Mouse (Mus musculus): ENCODE data around the gene Ccdc85c. TPM values are rescaled to one million over a fixed set of nuclear protein-coding genes. Genes with fewer than 3 reads are reported as not detected.

Gene Ccdc85c
- polyA plus RNA-seq, 1 experiment from 2014 or later: 17.7 TPM

DNA sequence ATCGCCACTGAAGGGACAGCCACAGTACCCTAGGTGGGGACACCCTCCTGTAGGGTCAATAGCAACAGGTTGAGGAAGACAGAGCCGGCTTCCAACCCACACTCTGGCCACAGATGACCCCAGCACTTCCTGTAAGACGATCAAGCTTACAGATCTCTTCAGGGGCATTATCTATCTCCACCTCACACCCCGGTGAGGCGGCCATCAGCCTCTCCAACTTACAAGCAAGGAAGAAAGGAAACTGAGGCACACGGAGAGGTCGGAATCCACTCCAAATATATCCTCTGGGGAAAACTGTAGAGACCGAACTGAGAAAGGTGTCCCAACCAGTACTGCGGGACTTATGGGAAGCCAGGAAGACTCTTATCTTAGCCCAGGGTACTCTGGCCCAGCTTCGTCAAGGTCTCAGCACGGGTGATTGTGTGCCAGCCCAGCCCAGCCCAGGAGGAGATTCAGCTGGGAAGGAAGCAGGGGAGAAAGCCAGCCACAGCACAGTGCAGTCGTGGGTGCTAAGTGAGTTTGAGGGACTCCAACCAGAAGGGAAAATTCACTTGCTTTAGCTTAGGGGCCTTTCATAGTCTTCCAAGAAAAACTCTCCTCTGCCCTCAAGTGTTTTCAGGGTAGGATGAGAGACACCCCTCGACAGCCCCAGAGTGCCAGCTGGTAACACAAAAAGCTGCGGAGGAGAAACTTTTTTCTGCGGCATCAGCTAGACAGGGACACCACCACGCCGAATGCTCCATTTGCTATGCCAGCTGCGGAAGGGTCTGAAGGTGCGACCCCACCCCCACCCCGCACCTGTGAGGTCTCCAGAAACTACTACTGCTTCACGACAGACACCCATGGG, 1.5 kb downstream of the Ccdc85c start:
- 4% methylated on average over 21 of the region's 21 CpGs for WGBS
- peak overlapping the region; percentile 88 for H3K4me3 ChIP-seq

DNA sequence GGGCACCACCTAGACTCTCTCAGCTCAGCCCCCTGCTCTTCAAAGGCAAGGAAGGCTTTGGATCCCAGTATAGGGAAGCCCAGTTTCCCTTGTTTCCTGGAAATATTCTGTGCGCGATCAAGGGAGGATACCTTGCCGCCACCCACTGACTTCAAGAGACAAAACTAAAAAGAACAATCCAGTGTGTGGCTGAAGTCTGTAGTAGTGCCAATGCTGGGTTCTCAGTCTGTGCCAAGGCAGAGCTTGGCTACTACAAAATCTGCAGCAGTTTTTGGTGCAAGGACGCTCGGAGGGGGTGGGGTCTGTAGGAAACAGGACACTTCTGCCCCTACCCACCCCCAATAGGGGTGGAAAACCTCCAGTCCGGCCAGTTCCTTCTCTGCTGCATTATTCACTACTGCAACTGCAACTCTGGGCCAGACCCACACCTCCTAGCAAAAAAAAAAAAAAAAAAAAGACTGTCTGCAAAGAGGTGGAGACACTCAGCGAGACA, 3.0 kb downstream of the Ccdc85c start:
- no peak for ATAC-seq (ENCODE audit: low FRiP score)
- H3K9me3 ChIP-seq: no peaks in the 10 kb centered on the region
- peaks cover 82% of the 10 kb centered on the region for H3K4me1 ChIP-seq (replicated peaks)
- peak overlapping the region; percentile 81 for H3K4me2 ChIP-seq
- H3K4me3 ChIP-seq: peak overlapping the region; percentile 88
- H3K27me3 ChIP-seq: no peaks in the 10 kb centered on the region
- no peaks in the 10 kb centered on the region for H3K36me3 ChIP-seq
- H3K9ac ChIP-seq: peak overlapping the region; percentile 94
- 45% methylated on average over 7 of the region's 7 CpGs for WGBS
- H3K27ac ChIP-seq: 0 out of 2 replicates have a peak overlapping the region, but pooled peaks have one; percentile 48

More for the DNA sequence above, 1.5 kb downstream of the Ccdc85c start:
- Histone ChIP-seq H3K27ac (peak overlapping the region; percentile 94), H3K9ac (peak overlapping the region; percentile 94), H3K4me1 (replicated peaks) (peaks cover 85% of the 10 kb centered on the region), H3K4me2 (peak overlapping the region; percentile 81), H3K9me3 (no peaks in the 10 kb centered on the region), H3K27me3 (no peaks in the 10 kb centered on the region), H3K36me3 (no peaks in the 10 kb centered on the region)
- ATAC-seq (ENCODE audit: low FRiP score): no peak

DNA sequence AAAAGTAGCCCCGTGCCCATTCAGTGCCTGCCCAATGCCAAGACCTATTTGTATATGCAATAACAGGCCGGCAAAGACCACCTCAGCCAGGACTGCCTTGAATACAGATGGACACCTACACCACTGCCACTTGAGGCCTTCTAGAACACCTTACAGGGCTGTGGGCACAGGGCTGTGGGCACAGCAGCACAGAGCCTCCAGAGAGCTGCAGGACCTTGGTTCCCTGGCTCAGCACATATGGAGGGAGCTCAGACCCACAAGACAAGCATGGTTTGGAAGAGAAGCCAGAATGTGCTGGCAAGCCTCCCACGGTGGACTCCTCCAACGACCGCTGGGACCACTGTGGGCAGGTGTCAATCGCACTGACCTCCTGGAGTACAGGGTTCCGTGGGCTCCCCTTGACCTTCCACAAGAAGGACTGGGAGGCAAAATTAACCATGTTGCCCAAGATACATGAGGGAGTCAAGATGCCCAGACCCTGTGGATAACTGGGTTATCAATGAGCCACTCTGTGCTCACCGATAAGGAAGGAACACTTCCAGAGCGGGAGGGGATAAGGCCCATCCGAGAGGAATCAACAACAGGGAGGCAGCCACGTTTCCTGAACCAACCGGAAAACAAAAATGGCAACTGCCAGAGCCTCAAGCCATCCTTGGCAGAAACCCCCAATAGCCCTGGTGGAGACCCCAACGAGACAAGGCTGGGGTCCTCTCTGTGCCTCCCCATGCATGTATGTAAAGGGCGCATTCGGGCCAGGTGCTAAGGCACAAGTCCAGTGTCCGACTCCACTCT, 3.7 kb downstream of the Ccdc85c start:
- no peak for ATAC-seq (ENCODE audit: low FRiP score)
- H3K27ac ChIP-seq: 0 out of 2 replicates have a peak overlapping the region, but pooled peaks have one; percentile 48
- no peaks in the 10 kb centered on the region for H3K27me3 ChIP-seq

DNA sequence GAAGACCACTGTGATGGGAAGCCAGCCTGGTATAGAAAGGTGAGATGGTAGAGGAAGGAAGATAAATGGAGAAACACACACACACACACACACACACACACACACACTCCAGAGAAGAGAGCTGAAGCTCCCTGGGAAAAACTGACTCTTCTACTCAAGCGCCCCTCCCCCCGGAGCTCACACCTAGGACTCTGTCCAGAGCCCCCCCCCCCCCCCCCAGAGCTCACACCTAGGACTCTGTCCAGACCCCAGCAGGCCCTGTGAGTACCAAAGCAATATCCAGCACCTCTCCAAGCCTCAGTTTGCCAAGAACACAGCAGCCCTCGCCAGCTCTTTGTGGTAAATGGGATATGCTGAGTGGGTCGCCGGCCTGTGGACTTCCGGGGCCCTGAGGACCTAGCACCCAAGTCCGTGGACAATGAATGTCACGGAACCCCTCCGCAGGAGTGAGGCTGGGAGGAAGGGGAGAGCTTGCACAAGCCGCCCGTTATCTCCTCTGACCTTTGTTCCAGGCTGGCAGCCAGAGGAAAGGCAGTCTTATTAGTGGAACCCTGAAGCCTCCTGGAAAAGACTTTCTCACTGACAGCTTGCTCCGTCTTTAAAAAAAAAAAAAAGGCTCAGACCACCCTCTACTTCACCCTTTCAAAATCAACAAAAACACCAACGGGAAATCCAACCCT, 4.8 kb downstream of the Ccdc85c start:
- peaks cover 91% of the 10 kb centered on the region for H3K4me1 ChIP-seq (replicated peaks)
- H3K27me3 ChIP-seq: no peaks in the 10 kb centered on the region
- peak overlapping the region; percentile 81 for H3K4me2 ChIP-seq
- H3K9ac ChIP-seq: peak overlapping the region; percentile 94
- 53% methylated on average over 11 of the region's 13 CpGs for WGBS
- 0 out of 2 replicates have a peak overlapping the region, but pooled peaks have one; percentile 42 for H3K27ac ChIP-seq
- ATAC-seq (ENCODE audit: low FRiP score): no peak
- no peaks in the 10 kb centered on the region for H3K9me3 ChIP-seq
- H3K4me3 ChIP-seq: peak overlapping the region; percentile 88
- no peaks in the 10 kb centered on the region for H3K36me3 ChIP-seq

More for the DNA sequence above, 3.7 kb downstream of the Ccdc85c start:
- peak overlapping the region; percentile 94 for H3K9ac ChIP-seq
- H3K36me3 ChIP-seq: no peaks in the 10 kb centered on the region
- no peaks in the 10 kb centered on the region for H3K9me3 ChIP-seq
- H3K4me2 ChIP-seq: peak overlapping the region; percentile 81
- peaks cover 82% of the 10 kb centered on the region for H3K4me1 ChIP-seq (replicated peaks)
- peak overlapping the region; percentile 88 for H3K4me3 ChIP-seq
- 65% methylated on average over 16 of the region's 16 CpGs for WGBS

DNA sequence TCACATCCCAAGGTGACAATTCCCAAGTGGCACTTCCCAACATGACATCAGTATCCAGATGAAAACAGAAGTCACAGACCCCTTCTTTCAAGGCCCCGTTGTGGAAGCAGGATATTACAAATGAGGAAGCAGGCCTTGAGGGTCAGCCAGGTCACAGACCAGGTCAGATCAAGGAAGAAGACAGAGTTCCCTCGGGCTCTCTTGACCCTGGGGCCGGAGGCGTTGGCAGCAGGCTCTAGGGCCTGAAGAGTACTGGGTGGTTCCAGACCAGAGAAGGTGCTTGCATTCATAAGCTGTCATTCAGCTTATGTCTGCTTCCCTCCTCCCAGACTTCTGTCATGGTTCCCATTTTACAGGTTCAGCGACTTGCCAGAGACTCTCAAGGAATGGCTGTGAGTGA, 5.5 kb downstream of the Ccdc85c start:
- Histone ChIP-seq H3K4me2 (no peak overlapping the region; the same call in 1 of the 2 replicates), H3K36me3 (no peaks in the 10 kb centered on the region), H3K9me3 (no peaks in the 10 kb centered on the region), H3K27me3 (no peaks in the 10 kb centered on the region), H3K4me1 (replicated peaks) (peaks cover 97% of the 10 kb centered on the region), H3K27ac (no peak overlapping the region), H3K4me3 (no peak overlapping the region), H3K9ac (no peak overlapping the region)
- ATAC-seq (ENCODE audit: low FRiP score): no peak
- WGBS: 58% methylated on average over 5 of the region's 5 CpGs

DNA sequence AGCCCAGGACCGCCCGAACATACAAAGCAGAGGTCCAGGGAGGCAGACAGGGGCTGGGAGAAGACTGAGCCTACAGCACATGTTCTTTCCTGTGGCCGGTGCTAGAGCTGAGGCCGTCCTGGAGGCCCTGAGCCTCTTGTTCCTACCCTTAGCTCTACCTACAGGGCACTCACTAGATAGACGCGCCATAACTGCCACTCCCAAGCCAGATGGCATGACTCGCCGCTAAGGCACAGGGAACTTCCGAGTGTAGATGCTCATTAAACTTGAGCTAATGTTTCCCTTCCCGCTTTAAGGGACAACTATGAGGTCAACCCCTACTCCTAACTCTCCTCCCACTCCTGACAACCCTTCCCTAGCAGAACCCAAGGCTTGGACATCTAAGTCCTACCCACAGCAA, 6.3 kb downstream of the Ccdc85c start:
- no peak for ATAC-seq (ENCODE audit: low FRiP score)
- H3K36me3 ChIP-seq: no peaks in the 10 kb centered on the region
- no peaks in the 10 kb centered on the region for H3K9me3 ChIP-seq
- H3K9ac ChIP-seq: peak overlapping the region; percentile 25; the same call in 1 of the 2 replicates
- no peak overlapping the region for H3K4me2 ChIP-seq
- H3K27me3 ChIP-seq: no peaks in the 10 kb centered on the region
- H3K27ac ChIP-seq: no peak overlapping the region
- no peak overlapping the region for H3K4me3 ChIP-seq
- H3K4me1 ChIP-seq (replicated peaks): peaks cover 97% of the 10 kb centered on the region
- 91% methylated on average over 10 of the region's 10 CpGs for WGBS

DNA sequence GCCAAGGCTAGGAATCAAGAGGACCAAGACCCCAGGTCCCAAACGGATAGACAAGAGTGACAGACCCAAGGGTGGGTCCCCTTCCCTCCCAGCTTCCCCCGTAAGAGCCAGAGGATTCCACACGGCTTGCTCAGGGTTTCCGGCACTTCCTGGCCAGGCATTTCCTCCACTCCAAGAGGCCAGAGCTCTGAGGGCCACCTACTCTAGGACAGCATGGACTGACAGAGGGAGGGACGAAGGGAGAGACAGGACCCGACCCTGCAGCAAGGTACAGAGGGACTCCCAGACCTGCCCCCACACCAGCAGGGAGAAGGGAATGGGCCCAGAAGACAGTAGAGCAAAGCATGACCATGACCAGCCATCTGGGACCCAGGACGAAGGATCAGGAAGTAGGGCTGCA, 7.6 kb downstream of the Ccdc85c start:
- no peaks in the 10 kb centered on the region for H3K9me3 ChIP-seq
- no peak overlapping the region for H3K4me3 ChIP-seq
- H3K36me3 ChIP-seq: no peaks in the 10 kb centered on the region
- peak overlapping the region; percentile 94 for H3K27ac ChIP-seq
- no peak overlapping the region for H3K4me2 ChIP-seq
- H3K9ac ChIP-seq: no peak overlapping the region
- no peaks in the 10 kb centered on the region for H3K27me3 ChIP-seq
- WGBS: 80% methylated on average over 7 of the region's 7 CpGs
- ATAC-seq (ENCODE audit: low FRiP score): no peak
- peaks cover 97% of the 10 kb centered on the region for H3K4me1 ChIP-seq (replicated peaks)

DNA sequence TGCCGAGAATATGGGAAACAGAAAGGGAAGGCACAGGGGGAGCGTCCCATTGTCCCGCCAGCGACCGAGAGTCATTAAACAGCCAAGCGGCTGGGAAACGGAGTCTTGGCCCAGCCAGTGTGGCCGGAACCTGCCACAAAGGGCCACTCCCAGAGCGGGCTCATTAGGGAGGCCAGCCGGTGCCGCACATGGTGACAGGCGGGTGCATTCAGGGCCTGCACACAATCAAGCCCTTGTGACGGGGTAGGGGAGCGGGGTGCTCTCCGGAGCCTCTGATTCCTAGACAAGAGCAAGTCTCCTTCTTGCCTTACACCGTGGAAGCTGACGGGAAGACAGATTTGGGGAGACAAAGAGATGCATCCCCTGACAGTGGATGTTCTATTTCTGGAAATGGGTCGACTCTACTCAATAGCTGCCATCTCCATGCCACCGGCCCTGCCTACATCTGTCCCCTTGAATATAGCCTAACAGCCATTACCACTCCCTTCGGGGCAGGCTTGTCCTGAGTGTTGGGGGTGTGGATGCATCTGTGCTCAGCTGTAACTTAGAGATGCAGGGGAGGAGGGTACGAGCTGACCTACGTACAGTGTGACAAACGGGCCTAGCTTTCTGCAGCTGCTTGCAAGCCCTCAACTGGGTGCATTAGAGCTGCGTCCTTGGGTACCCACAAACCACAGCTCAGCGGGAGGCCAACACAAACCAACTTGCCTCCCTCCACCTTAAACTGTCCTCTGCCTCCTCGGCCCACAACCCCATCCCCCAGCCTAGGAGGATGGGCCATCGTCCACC, 9.2 kb downstream of the Ccdc85c start:
- Histone ChIP-seq H3K36me3 (no peaks in the 10 kb centered on the region), H3K4me2 (peak overlapping the region; percentile 54), H3K9me3 (no peaks in the 10 kb centered on the region), H3K4me3 (peak overlapping the region; percentile 27), H3K9ac (peak overlapping the region; percentile 77), H3K27ac (peak overlapping the region; percentile 94), H3K4me1 (replicated peaks) (peaks cover 95% of the 10 kb centered on the region), H3K27me3 (no peaks in the 10 kb centered on the region)
- peak; percentile 65 for ATAC-seq (ENCODE audit: low FRiP score)
- WGBS: 9% methylated on average over 27 of the region's 27 CpGs

DNA sequence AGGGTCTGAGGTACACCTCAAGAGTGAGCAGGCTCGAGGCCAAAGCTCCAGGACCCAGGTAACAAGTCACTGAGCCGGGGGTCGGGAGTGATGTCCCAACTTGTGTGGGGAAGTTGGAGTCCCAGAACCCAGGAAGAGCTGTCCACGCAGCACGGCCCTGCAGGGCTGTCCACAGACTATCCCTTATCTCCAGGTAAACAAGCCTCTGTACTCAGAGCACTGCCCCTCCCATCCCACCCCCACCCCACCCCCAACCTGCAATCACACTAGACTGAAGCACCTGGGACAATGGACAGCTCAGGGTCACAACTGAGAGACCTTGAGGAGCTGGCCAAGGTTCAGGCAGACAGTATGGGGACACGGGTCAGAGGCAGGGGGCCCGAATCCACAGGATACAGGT, 10.3 kb downstream of the Ccdc85c start:
- peak overlapping the region; percentile 94 for H3K27ac ChIP-seq

DNA sequence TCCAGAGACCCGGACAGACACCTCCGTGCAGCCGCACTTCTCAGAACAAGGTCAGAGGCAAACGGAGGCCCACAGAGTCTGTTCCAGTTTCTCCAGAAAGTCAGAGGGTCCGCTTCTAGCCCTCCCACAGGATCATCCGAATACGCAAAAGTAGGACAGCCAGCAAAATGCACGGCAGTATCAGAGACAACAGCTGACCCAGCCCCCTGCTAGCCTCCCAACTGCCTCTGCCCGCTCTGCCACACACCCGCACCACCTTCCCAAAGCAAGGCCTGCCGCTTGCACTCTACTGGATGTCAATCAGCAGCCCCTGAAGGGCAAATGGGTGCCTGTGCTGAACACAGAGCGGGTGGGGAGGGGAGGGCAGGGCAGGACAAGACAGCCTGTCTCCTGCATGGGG, 14.3 kb downstream of the Ccdc85c start:
- no peak overlapping the region for H3K4me3 ChIP-seq
- H3K4me1 ChIP-seq (replicated peaks): peaks cover 95% of the 10 kb centered on the region
- no peaks in the 10 kb centered on the region for H3K36me3 ChIP-seq
- no peak overlapping the region for H3K9ac ChIP-seq
- no peak overlapping the region for H3K4me2 ChIP-seq
- H3K9me3 ChIP-seq: no peaks in the 10 kb centered on the region
- 72% methylated on average over 12 of the region's 12 CpGs for WGBS
- ATAC-seq (ENCODE audit: low FRiP score): no peak
- H3K27me3 ChIP-seq: no peaks in the 10 kb centered on the region
- H3K27ac ChIP-seq: 0 out of 2 replicates have a peak overlapping the region, but pooled peaks have one; percentile 32

More for the DNA sequence above, 10.3 kb downstream of the Ccdc85c start:
- 68% methylated on average over 7 of the region's 7 CpGs for WGBS
- peak overlapping the region; percentile 77; the same call in 1 of the 2 replicates for H3K9ac ChIP-seq
- peaks cover 95% of the 10 kb centered on the region for H3K4me1 ChIP-seq (replicated peaks)
- no peaks in the 10 kb centered on the region for H3K27me3 ChIP-seq
- peak overlapping the region; percentile 9; the same call in 1 of the 2 replicates for H3K4me2 ChIP-seq
- no peak for ATAC-seq (ENCODE audit: low FRiP score)
- H3K4me3 ChIP-seq: no peak overlapping the region
- no peaks in the 10 kb centered on the region for H3K9me3 ChIP-seq
- no peaks in the 10 kb centered on the region for H3K36me3 ChIP-seq

Data from hindbrain, embryonic 13.5 days (tissue).